ENCODE assay signal across 9 mouse cellular contexts in genomic region chr6:88558076-88558475, GRCm38 (mm10). TPM values are rescaled to one million over a fixed set of nuclear protein-coding genes. Genes with fewer than 3 reads are reported as not detected.
DNase-seq lines count a peak whose midpoint lies in the region; ATAC-seq and TF ChIP-seq lines count a peak whose summit lies in the region.
"Had no signal": no experiment of that assay in that cellular context is flagged by ENCODE, and none has a peak within 500 bp of the region (broad histone marks: within the 10 kb centered on the region; RNA-seq: fewer than 3 reads in every experiment).

No protein-coding gene starts in this region.

- H3K4me2 ChIP-seq in liver, postnatal 0 days (ENCODE audit: low read depth, low read length), result no peak overlapping the region

- no peak overlapping the region for H3K4me3 ChIP-seq in liver, postnatal 0 days (ENCODE audit: low read depth, low read length)
- H3K4me3 ChIP-seq: limb, embryonic 10.5 days had no signal

- no peaks in the 10 kb centered on the region for H3K27me3 ChIP-seq in liver, postnatal 0 days (ENCODE audit: insufficient read depth, low read length)

- H3K36me3 ChIP-seq in liver, postnatal 0 days (replicated peaks; ENCODE audit: insufficient read depth, low read length), result no peaks in the 10 kb centered on the region
- H3K36me3 ChIP-seq: limb, embryonic 10.5 days had no signal

- TF ChIP-seq CTCF in liver, postnatal 0 days (IDR thresholded peaks at IDR 0.05; ENCODE audit: low read depth), result 0 out of 2 replicates have a peak, but pooled peaks have one; percentile 23

- ATAC-seq in liver, postnatal 0 days, result no peak

- 77% methylated on average over 1 of the region's 1 CpGs for WGBS in liver, postnatal 0 days (ENCODE audit: insufficient replicate concordance)

- no peaks in the 10 kb centered on the region for H3K9me3 ChIP-seq in liver, postnatal 0 days (ENCODE audit: low read length)
- H3K9me3 ChIP-seq: limb, embryonic 10.5 days had no signal

- H3K4me1 ChIP-seq in liver, postnatal 0 days (ENCODE audit: insufficient read depth), result no peaks in the 10 kb centered on the region
- H3K4me1 ChIP-seq: limb, embryonic 10.5 days had no signal

- no peak overlapping the region for H3K9ac ChIP-seq in liver, postnatal 0 days (replicated peaks)

- H3K27ac ChIP-seq in liver, postnatal 0 days (ENCODE audit: low read depth), result no peak overlapping the region
- H3K27ac ChIP-seq: limb, embryonic 10.5 days had no signal

- TF ChIP-seq EP300 in liver, postnatal 0 days (IDR thresholded peaks at IDR 0.05; ENCODE audit: low read depth), result no peak

- peak; percentile 32 for DNase-seq in adrenal gland, postnatal 14 days
- no peak for DNase-seq in adrenal gland, postnatal 4 days (ENCODE audit: low spot score in 2 of 2)
- no peak for DNase-seq in liver, postnatal 0 days
- DNase-seq in liver, result no peak
- peak; percentile 76 to 77 for DNase-seq in cerebellum, postnatal 14 days
- DNase-seq in retina, postnatal 7 days (ENCODE audit: low read depth, low spot score), result peak; percentile 16
- DNase-seq in right cerebral cortex, postnatal 4 days, result no peak
- DNase-seq in thymus, postnatal 4 days, result no peak

RNA-seq across cellular contexts. Expression of gene Sec61a1, which starts 39.4 kb away (rescaled TPM):
- 157 and 179 TPM in 2 replicates for total RNA-seq in adrenal gland, postnatal 14 days (2021)
- total RNA-seq in adrenal gland, postnatal 4 days (2021), result 100 to 1,000 TPM; 215 to 222 TPM
- 76.4 and 84.0 TPM in 2 replicates for polyA plus RNA-seq in liver, postnatal 0 days (2015; fragmentation: Nextera tagmentation; extraction: Ambion mirVana)

Comparison
In these comparisons a context has a peak if more than half of its experiments do, and no peak if none do; other contexts are left out.
1. DNase-seq: peak in adrenal gland, postnatal 14 days (single experiment), cerebellum, postnatal 14 days (2 of 2) and retina, postnatal 7 days (single experiment); none in adrenal gland, postnatal 4 days (0 of 2), liver, postnatal 0 days (single experiment), liver (single experiment), right cerebral cortex, postnatal 4 days (single experiment) and thymus, postnatal 4 days (single experiment).